Mouse (Mus musculus): Measurements from ENCODE around the gene 1600014C10Rik. TPM values are rescaled to one million over a fixed set of nuclear protein-coding genes. Genes with fewer than 3 reads are reported as not detected.

The 1600014C10Rik gene
- total RNA-seq, 2 experiments from 2014 or later = 22.8 to 28.3 TPM

DNA sequence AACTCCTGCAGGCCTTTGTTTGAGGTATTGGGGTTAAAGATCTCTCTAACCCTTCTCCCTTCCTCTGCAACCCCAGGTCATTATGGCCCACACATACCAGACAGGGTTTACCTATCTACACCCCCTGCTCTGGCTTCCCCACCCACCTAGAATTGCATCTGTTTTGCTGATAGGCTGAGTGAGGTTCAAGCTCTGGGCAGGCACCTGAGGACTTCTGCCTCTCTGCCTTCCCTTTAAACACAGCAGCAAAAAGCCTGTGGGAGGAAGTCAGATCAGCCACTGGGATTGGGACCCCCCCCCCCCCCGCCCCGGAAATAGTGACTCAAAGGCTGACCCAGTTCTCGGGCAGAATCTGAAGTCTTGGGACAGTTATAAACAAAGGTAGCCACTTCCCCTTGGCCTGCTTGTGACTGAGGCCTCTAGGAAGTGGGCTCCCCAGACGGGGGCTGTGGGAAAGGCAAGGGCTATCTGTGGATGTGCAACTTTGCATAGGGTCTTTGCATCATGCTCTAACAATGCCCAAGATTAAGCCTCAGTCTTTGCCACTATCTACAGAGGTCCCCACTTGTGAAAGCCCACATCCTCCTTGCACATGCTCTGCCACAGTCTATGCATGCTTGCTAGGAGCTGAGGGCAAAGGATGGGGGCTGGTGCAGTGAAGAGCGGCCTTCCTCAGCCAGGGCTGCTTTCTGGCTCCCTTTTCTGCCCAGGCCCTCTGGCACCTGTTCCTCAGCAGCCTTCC, 31.6 kb downstream of the 1600014C10Rik start:
- DNase-seq (ENCODE audit: extremely low spot score in 1 of 2, low spot score in 1 of 2) = no peak

DNA sequence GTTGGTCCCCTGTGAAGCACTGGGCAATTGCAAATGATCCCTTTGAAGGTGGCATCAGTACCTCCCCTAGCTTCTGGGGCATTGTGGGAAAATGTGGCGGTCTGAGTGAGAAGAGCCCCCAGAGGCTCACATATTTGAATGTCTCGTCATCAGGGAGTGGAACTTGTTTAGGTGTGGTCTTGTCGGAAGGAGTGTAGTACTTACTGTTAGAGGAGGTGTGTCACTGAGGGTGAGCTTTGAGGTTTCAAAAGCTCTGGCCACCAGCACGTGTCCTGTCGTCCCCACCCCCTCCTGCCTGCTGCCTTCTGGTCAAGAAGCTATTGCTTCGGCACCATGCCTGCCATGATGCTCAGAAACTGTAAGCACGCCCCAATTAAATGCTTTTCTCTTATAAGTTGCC, 32.3 kb downstream of the 1600014C10Rik start:
- DNase-seq (ENCODE audit: extremely low spot score in 1 of 2, low spot score in 1 of 2) = no peak

DNA sequence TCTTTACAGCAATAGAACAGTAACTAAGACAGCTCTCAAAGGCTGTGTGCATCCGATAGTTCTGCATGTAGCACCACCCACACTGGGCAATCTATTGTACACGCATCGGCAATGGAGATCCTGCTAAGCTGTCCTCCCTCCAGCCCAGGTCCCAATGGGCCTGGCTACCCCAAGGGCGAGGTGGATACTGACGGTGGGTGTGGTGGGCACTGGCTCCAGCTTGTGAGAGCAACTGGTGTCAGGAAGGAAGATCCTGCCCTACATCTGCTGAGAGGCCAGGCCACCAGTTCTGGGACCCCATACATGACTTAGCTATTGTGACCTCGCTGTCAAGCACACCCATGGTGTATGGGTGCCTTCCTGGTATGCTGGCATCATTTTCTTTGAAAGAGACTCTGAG, 32.7 kb downstream of the 1600014C10Rik start:
- DNase-seq (ENCODE audit: extremely low spot score in 1 of 2, low spot score in 1 of 2) = no peak

DNA sequence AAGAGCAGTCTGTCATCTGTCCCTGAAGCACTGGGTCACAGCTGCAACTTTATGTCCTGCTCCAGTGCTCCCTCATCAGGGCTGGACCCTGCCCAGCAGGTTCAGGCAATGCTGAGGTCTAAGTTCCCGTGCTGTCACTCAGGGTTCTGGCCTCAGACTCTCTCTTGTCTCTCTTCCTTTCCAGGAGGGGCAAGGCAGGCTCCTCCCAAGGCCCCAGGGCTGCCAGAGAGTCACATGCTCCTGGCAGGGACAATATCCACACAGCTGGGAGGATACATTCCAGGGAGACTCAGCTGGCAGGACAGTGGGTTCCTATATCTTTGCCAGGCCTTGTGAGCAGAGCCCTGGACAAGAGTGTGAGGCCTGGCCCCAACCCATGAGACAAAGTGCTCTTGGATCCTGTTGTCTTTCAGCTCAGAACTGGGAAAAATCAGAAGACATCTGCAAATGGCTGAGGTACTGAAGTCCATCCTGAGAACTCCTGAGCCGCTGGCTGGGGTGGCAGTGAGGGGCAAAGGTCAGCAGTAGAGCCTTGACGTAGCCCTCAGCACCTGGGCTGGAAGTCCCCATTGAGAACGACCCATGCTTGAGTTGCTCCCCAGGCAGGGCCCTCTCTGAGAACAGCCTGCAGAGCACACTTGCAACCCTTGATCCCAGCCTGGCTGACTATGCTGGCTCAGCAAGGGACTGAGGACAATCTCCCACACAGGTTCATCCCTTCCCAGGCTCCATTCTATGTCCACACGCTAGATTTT, 34.6 kb downstream of the 1600014C10Rik start:
- peak in 1 of 2 experiments; percentile 30 for DNase-seq (ENCODE audit: extremely low spot score in 1 of 2, low spot score in 1 of 2)

DNA sequence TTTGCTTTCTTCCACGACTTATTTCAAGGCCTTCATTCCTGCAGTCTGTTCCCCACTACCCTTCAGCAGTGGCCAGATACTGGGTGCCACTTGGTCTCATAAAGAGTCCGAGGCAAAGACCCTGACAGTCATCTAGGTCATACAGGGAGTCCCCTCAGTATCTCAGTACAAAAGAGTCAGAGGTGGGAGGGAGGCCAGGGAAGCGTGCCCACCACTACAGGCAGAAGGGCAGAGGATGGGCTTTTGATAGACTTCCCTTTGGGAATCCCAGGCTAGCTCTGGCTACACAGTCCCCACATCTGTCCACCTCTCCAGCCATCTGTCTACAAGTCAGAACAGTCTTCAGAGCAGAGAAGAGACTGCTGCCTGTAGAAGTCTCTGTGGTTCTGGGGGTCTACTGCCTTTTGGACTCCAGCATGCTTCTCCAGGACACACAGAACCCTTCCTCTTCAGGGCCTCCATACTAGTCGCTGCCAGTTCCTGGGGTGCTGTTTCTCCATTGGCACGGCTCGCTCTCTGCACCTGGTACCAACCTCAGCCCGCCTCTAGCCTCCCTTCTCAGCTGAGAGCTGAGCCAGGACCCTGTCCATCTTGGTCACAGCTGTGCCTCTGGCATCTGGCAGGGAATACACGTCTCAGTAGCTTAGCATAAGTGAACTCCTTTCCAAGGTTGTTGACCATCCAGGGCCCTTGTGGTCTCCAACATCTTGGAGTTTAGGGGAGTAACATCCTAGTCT, 35.8 kb downstream of the 1600014C10Rik start:
- no peak for DNase-seq (ENCODE audit: extremely low spot score in 1 of 2, low spot score in 1 of 2)

DNA sequence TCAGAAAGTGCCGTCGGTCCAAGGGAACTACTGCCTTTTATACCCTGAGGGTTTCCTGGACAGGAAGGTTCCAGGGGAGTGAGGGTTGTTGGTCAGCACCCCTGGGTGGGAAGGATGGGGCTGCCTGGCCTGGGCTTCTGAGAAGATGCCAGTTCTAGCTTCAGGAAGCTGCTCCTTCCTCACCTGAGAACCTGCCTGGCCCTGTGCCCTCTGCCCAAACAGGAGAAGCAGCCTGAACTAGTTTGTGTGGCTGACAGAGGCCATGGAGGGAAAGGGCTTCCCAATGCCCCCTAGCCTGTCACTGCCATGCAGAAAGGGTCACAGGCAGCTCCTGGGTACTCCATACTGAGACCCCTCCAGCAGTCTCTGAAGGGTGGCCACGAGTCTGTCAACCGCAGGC, 36.5 kb downstream of the 1600014C10Rik start:
- no peak for DNase-seq (ENCODE audit: extremely low spot score in 1 of 2, low spot score in 1 of 2)

DNA sequence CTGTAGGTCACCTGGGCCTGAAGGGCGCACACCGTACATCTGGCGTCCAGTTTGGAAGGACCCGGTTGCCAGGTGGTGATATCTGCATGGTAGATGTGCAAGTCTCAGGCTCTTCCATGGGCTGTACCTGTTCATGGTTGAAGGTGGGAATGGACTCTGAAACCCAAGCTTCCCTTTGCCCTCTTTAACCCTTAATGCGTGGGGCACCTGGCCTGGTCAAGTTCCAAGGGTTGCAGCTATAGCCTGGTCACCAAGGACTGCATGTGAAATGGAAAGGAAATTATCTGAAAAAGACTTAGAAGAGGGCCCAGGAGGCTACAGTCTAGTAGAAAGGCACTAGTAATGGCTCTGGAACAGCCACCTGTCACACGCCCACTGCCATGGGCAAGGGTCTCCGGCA, 37.8 kb downstream of the 1600014C10Rik start:
- DNase-seq (ENCODE audit: extremely low spot score in 1 of 2, low spot score in 1 of 2) = no peak

DNA sequence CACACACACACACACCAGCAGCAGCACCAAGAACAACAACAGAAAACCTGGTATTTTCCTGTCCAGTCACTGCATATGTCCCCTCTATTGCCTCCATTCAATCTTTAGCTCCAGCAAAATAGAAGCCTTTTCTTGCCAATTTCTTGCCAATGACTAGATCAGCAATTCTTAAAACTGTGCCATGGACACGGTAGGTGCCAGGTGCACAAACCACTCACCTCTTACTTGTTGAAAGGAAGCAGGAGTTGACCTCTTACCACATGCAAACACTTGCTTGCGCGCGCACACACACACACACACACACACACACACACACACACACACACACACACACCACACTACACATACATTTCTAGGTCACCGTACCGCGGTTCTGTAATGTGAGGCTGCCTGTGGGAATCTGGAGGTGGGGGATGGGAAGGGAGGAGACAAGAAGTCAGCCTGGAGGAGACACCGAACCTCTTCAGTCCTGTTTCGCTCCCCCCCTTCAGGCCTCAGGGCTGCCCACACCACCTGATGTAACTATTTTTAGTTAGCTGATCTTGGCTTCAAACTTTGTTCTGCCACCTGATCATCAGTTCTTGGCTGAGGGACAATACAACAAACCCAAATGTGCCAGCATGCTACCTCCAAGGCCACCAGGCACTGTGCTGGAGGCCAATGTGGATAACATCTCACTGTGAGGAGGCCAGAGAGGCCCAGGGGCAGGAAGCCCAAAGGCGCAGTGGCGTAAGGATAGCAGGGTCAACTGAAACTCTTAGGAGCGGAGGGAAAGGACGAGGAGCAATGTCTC, 41.8 kb downstream of the 1600014C10Rik start:
- no peak for DNase-seq (ENCODE audit: extremely low spot score in 1 of 2, low spot score in 1 of 2)

DNA sequence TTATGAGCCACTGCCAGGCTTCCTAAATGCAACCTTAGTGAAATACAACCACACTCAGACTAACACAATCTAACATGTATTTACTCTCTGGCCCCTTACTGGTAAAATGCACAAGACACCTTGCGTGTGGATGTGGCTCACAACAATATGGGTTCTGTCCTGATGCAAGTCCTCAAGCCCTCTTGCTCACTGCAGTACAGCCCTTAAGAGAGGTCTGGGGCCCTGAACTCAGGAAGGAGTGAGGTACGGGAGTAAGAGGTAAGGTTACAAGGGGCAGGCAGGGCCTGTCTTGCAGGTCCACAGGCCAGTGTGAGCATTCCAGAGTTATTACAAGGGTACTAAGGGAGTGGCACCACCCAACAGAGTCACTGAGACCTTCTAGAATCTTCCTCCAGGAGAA, 43.2 kb downstream of the 1600014C10Rik start:
- DNase-seq (ENCODE audit: extremely low spot score in 1 of 2, low spot score in 1 of 2) = no peak

DNA sequence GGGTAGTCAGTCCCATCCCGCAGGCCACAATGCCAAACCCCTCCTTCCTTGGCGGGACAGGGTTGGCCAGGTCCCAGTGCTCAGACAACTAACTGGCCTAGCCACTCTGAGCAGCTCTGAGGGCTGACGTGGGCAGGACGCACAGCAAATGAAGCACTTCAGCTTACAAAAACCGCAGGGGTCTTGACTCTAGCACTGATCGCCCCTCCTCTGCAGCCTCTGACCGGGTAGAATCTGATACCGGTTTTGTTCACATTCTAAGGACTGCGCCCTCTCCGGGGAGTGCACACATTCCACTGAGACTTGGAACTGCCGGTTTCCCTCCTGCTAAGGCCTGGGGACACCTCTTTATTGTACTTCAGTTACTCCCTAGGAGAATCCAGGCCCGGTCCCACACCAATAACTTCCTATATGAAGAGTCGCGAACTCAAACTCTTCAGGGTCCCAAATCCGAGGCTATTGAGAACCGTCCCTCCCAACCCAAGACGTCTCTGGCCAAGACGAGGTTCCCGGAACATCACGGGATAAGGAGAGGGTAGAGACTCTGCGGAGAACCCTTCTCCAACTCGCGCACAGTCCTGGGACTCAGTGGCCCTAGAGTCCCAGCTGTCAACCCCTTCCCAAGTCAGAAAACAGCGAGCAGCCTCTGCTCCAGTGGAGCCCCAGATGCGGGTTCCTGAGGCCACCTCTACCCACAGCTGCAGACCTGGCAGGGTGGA, 44.3 kb downstream of the 1600014C10Rik start:
- DNase-seq (ENCODE audit: extremely low spot score in 1 of 2, low spot score in 1 of 2) = peak in 1 of 2 experiments; percentile 33

DNA sequence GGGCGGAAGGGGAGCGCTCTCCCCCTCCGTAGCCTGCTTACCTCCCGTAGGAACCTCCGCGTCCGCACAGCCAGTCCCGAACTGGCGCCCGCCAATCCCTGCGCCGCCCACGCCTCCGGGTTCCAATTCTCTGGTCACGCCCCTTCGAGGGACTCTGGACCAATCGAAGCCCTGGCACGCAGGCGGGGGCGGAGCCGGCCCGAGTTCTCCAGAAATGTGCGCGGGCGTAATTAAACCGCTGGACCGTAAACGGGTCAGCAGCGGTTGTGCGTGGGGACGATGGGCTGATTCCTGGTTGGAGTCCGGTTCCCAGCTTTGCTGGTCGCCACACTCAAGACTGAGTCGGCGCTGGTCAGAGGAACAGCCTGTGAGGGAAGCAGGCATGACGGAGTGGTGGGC, 44.9 kb downstream of the 1600014C10Rik start, which contains the start of gene Plekhf1:
Plekhf1 (minus strand) TSS at position 117 of the 399 bp plus-strand sequence.
- peak; percentile 49 to 70 for DNase-seq (ENCODE audit: extremely low spot score in 1 of 2, low spot score in 1 of 2)

DNA sequence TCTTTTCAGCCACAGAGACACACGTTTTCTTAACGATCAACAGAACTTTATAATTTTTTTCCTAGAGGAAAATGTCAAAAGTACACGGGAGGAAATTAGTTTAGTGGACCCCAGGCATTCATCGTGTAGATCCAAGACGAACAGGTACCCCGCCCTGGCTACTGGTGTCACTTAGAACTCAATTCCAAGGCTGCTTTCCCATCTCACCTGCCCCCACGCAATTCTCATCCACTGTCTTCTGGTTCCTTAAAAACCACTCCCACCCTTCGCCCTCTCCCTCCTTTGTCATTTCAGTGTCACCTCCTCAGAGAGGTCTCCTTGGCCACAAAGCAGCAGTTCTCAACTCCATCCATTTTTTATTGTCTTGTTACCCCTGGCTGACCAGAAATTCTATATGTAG, 45.3 kb downstream of the 1600014C10Rik start:
- DNase-seq (ENCODE audit: extremely low spot score in 1 of 2, low spot score in 1 of 2) = no peak

DNA sequence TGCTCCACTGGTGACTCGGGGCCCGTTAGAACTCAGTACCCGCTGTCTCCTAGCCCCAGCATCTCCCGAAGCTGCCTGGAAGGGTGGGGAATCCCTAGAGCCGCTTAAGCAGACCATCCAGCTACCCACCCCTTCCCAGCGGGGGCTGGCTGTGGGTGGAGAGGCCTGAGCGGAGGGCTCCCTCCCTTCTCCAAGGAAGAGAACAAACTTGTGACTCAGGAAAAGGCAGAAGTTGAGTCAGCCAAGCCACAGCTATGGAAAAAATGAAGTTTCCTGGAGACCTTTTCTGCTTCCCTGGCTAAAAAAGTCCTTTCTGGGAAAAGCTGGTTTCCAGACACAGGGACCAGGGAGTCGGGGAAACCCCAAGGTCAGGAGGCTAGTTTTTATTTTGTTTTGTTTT, 47.3 kb downstream of the 1600014C10Rik start:
- no peak for DNase-seq (ENCODE audit: extremely low spot score in 1 of 2, low spot score in 1 of 2)

DNA sequence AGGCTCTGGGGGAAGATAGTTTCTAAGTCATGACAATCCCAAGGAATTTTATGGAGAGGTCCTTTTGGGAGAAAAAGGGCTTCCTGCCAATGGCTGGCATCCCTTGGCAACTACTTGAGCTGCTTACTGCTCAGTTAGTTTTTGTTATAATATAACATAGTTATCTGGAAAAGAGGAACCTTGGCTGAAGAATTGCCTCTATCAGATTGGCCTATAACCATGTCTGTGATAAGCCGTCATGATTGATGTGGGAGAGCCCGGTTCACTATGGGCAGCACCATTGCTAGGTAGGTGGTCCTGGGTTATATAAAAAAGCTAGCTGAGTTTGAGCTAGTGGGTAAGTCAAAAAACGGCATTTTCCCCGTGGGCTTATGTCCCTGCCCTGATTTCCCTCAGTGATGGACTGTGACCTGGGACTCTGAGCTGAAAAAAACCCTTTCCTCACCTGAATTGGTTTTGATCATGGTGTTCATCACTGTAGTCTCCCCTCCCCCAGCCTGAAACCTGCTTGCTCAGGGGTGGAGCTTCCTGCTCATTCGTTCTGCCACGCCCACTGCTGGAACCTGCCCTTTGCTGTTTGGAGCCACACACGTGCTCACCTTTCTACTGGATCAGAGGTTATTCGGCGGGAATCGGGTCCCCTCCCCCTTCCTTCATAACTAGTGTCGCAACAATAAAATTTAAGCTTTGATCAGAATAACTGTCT, 53.5 kb downstream of the 1600014C10Rik start:
- no peak for DNase-seq (ENCODE audit: extremely low spot score in 1 of 2, low spot score in 1 of 2)

DNA sequence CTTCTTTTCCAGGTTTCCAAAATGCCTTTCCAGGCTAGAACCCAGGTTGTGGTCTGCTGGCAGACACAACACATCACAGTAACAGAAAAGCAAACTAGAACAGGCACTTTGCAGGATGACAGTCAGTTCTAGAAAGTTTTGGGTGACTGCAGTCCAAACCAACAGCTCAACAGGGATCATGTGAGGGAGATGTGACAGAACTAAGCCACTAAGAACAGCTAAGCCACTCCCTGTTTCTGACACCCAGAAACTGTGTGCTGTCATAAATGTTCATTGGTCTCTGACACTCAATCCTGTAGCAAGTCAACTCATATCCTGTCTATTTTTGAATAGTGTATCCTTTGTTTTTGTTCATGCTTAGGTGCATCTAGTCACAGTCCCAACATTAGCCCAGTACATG, 54.1 kb downstream of the 1600014C10Rik start:
- DNase-seq (ENCODE audit: extremely low spot score in 1 of 2, low spot score in 1 of 2) = no peak

DNA sequence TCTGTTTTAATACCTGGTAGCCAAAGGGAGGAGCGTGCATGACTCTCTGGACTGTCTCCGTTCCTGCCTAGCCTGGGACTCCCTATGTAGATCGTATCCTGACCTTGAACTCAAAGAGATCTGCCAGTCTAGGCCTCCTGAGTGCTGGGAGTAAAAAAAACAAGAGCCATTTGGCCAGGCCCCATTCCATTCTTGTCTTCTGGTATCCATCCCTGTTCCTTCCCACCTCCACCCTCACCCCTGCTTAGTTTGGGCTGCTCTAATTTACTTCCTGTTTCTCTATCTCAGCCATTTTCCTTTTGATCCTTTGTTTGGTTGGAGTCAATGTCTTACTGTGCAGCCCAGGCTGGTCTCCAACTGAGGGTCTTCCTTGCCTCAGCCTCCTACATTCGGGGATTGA, 59.4 kb downstream of the 1600014C10Rik start:
- no peak for DNase-seq (ENCODE audit: extremely low spot score in 1 of 2, low spot score in 1 of 2)
